Mouse (Mus musculus) lung, postnatal 4 days (tissue): Measurements from ENCODE around the gene Uaca.
"Not testable (repeated sequence)": the region's sequence is repeated elsewhere in the genome, so short reads cannot be mapped to it uniquely, and the experiment has no call there.

ENCODE experiments used
- DNase-seq, 2 experiments: peaks; one replicate each; pipeline ENCODE4 v3.0.0; 2021

Uaca gene

GRCm38 (mm10) chr9:60794841-60795351, 554 bp downstream of the Uaca start:
- DNase-seq = peak; percentile 48 to 57

- DNase-seq = no peak
Measured at GRCm38 (mm10) chr9:60796076-60796475, 1.7 kb downstream of the Uaca start.

- no peak for DNase-seq
Measured at GRCm38 (mm10) chr9:60797126-60797525, 2.8 kb downstream of the Uaca start.

DNA sequence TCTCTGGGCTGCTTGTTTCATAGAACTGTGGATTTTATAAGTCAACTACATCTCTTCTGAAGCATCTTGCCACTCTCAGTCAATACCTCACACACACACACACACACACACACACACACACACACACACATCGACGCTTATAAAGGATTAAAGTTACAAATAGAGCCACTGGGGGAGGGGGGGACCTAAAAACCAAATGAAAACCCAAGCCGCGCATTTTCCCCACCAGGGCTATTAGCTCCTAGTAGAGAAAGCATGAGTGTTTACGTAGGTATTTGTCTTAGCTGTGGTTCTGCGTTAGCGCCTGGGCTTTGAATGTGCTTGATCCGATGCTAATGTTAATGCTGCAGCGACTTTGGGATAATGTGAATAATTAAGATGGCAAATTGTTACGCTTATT, 4.7 kb downstream of the Uaca start:
- no peak for DNase-seq

- no peak for DNase-seq
Measured at GRCm38 (mm10) chr9:60800663-60801382, 6.5 kb downstream of the Uaca start.

- DNase-seq = no peak
Measured at GRCm38 (mm10) chr9:60801746-60802145, 7.4 kb downstream of the Uaca start.

DNA sequence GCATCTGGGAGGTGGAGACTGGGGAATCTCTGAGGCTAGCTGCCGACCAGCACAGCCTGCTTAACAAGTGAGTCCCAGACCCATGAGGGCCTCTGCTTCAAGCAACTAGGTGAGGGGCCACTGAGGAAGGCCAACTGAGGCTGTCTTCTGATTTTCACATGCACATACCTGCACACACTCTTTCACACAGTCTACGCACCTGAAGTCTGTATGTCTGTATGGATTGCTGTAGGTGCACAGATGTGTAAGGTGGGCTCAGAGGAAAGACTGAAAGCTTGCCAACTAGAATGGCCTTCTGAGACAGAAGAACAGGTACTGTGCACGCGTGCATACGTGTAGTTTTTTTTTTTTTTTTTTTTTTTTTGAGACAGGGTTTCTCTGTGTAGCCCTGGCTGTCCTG, 8.0 kb downstream of the Uaca start:
- no peak for DNase-seq

GRCm38 (mm10) chr9:60806021-60806420, 11.7 kb downstream of the Uaca start:
- no peak for DNase-seq

- no peak for DNase-seq
Measured at GRCm38 (mm10) chr9:60807996-60808395, 13.7 kb downstream of the Uaca start.

DNA sequence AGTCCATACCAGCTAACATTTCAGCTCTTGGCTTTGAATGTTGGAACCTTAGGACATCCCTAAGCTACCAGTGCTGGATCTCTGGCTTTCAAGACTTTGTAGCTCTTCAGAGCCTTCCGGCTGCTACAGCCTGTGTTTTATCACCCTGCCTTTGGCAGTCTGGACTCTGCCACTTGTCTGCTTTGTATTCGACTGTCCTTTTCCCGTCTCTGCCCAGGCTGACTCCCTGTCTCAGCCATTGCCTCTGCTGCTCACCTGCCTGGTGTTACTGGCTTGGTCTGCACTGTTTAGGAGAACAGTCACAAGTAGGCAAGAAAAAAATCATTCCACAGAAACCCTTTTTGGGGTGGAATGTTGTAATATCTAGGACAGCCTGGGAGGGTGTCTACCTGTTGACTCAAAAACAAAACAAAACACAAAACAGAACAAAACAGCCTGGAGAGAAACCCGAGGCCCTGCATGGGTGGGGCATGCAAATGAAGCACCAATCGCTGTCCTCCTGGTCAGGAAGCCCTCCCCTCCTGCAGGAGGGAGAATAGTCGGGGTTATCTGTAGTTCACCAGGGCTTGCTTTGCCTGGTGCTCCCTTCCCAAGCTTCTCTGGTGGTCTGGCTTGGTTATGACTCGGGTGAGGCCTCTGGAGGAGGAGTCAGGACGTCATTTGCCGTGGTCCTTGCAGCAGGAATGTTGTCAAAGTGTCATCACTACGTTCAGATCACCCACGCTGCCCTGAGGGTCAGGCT, 19.0 kb downstream of the Uaca start:
- DNase-seq = peak; percentile 43 to 57

DNA sequence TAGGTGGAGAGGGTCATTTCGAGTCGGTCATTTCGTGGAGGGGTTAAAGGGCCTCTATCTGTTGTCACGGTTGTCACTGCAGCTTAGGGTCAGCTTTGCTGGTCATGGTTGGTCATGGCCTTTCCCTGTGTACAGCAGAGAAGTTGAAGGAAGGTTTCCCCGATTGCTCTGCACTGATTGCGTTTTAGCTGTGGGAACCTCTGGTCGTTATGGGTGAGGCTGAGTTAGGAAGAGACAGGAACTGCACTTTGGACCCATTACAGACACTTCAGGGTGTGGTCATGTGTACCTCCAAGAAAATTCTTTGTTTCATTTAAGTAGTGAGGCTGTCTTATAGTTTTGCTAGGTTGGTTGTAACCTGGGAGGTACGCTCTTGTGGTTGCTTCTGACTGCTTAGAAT, 21.2 kb downstream of the Uaca start:
- no peak for DNase-seq

GRCm38 (mm10) chr9:60817585-60817984, 23.2 kb downstream of the Uaca start:
- no peak for DNase-seq

DNA sequence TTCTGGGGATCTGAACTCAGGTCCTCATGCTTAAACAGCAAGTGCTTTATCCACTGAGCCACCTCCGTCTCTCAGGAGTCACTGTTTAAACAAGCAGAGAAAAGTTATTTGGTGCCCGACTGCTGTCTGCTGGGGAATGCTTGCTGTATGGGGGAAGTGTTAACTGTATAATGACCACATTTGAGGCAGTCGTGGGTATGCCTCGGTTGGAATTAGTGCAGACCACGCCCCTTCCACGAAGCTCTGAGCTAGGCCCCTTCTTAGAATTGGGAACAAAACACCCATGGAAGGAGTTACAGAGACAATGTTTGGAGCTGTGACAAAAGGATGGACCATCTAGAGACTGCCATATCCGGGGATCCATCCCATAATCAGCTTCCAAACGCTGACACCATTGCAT, 24.2 kb downstream of the Uaca start:
- not testable (repeated sequence) for DNase-seq

- DNase-seq = no peak
Measured at GRCm38 (mm10) chr9:60819340-60819739, 25.0 kb downstream of the Uaca start.

DNA sequence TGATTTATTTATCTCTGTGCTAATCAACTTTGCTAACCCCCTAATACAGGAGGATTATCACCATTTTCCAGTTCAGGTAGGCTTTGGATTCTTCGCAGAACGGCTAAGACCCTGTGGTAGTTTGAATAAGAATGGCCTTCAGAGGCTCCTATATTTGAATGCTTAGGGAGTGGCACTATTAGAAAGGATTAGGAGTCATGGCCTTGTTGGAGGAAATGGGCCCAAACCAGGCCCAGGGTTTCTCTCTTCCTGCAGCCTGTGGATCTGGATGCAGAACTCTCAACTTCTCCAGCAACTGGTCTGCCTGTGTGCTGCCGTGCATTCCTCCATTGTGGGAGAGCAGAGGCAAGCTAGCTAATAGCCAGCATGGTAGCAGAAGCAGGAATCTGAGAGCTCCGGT, 27.2 kb downstream of the Uaca start:
- no peak for DNase-seq

GRCm38 (mm10) chr9:60822681-60823080, 28.3 kb downstream of the Uaca start:
- DNase-seq = no peak

DNA sequence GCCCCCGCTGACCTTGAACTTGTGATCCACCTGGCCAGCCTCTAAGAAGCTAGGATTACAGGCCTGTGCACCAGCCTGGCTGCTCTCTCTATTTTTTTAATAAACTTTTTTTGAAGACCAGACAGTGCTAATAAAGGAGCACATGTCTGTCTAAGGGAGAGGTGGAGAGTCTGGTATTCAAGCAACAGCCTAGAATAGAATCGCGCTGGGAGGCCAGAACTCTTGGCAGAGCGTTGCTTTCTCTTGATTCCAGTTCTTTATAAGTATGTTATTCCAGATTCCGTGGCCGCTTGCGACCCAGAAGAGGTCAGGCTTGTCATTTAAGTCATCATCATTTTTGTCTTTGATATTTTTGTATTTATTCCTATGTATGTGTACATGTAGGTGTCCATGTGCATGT, 31.2 kb downstream of the Uaca start:
- DNase-seq = no peak

DNA sequence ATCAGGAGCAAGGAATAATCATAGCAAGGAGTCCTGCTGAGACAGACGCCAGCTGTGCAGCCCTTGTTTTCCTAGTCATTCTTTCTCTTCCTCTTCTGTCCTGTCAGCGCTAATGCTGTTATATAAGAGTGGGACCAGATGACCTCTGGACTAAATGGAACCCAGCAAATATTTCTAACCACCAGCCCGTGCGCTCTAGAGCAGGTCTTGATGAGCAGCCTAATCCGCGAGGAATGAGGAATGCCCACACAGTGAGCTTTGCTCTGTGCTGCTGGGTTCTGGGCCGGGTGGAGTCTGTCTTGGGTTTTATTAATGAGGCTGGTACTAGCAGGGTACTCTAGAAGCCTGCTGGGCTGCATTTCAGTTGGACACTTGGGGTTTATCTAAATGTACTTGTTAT, 32.4 kb downstream of the Uaca start:
- no peak for DNase-seq

- no peak for DNase-seq
Measured at GRCm38 (mm10) chr9:60828196-60828595, 33.9 kb downstream of the Uaca start.

GRCm38 (mm10) chr9:60829610-60830009, 35.3 kb downstream of the Uaca start:
- no peak for DNase-seq

DNA sequence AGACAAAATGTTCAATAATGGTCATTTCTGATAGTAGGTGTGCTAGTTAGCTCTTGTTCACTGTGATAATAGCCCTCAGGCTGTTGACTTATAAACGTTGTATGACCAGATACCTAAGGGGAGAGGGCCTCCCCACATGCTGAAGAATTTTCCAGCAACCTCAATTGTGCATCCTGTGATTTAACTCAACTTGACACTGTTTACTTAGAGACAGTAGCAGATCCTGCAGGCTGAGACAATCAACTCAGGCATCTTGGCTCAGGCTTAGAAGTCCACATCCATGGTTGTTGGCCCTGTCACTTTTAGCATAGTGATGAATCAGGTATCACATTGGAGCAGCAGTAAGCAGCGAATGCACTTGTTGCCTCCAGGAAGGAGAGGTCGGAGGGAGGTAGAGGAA, 35.7 kb downstream of the Uaca start:
- DNase-seq = peak in 1 of 2 experiments; percentile 34

- DNase-seq = no peak
Measured at GRCm38 (mm10) chr9:60832233-60832632, 37.9 kb downstream of the Uaca start.

GRCm38 (mm10) chr9:60836151-60836550, 41.8 kb downstream of the Uaca start:
- no peak for DNase-seq

DNA sequence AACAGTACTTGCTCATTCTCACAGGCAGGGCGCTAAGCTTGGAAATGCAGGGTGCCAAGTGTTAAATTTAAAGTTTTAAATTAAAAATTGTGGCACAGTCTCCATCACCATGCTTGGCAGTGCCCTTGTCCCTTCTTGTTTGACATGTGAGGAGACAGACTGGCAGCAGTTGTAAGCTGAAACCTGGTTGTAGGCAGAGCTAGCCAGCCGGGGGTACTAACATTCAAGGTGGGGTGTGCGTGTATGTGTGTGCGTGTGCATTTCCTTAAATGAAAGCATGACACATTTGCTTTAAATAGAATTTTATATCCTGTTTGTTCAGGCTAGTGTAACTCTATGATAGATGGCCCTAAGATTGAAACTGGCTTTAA, 42.7 kb downstream of the Uaca start:
- no peak for DNase-seq
